Comparison of ENCODE assay signal across 9 mouse cellular contexts in the genomic region with DNA sequence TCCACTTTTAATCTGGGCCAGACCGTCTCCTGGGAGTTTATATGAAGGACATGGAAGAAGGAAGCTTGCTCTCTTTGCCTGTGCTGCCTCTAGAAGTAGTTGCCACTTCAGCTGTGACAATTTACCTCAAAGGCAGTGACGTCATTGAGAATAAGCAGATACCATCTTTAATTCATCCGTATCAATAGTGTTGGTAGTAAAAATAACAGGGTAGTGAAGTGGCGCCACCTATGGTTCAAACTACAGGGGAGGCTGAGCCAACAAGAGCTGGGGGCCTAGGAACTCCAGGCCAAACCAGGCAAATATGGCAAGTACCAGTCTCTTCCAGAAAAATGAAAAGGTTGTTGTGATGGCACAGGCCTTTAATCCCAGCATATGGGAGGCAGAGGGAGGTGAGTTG. TPM values are rescaled to one million over a fixed set of nuclear protein-coding genes. Genes with fewer than 3 reads are reported as not detected.
DNase-seq lines count a peak whose midpoint lies in the region; ATAC-seq and TF ChIP-seq lines count a peak whose summit lies in the region.
"Had no signal": no experiment of that assay in that cellular context is flagged by ENCODE, and none has a peak within 500 bp of the region (broad histone marks: within the 10 kb centered on the region; RNA-seq: fewer than 3 reads in every experiment).

No protein-coding gene starts in this region.

- H3K27ac ChIP-seq in forebrain, postnatal 0 days (ENCODE audit: low read depth, low read length), result no peak overlapping the region
- H3K27ac ChIP-seq in forebrain, embryonic 13.5 days, result no peak overlapping the region
- H3K27ac ChIP-seq in thymus, adult 2 months (ENCODE audit: control insufficient read depth, insufficient read depth, low read length), result no peak overlapping the region
- H3K27ac ChIP-seq: heart, embryonic 15.5 days had no signal

- no peak overlapping the region for H3K4me2 ChIP-seq in forebrain, postnatal 0 days (ENCODE audit: low read depth)
- no peak overlapping the region for H3K4me2 ChIP-seq in forebrain, embryonic 13.5 days
- H3K4me2 ChIP-seq: heart, embryonic 15.5 days had no signal

- no peaks in the 10 kb centered on the region for H3K36me3 ChIP-seq in forebrain, postnatal 0 days (ENCODE audit: insufficient read depth)
- no peaks in the 10 kb centered on the region for H3K36me3 ChIP-seq in forebrain, embryonic 13.5 days (ENCODE audit: poor library complexity, severe bottlenecking)
- H3K36me3 ChIP-seq in thymus, adult 2 months (ENCODE audit: control insufficient read depth, insufficient read depth, low read length), result no peaks in the 10 kb centered on the region
- H3K36me3 ChIP-seq: heart, embryonic 15.5 days had no signal

- H3K4me3 ChIP-seq in forebrain, postnatal 0 days (ENCODE audit: low read depth, low read length), result no peak overlapping the region
- H3K4me3 ChIP-seq in forebrain, embryonic 13.5 days, result no peak overlapping the region
- no peak overlapping the region for H3K4me3 ChIP-seq in thymus, adult 2 months (ENCODE audit: control insufficient read depth, insufficient read depth, low read length)
- H3K4me3 ChIP-seq: heart, embryonic 15.5 days had no signal

- no peaks in the 10 kb centered on the region for H3K27me3 ChIP-seq in forebrain, postnatal 0 days (ENCODE audit: insufficient read depth, low read length)
- no peaks in the 10 kb centered on the region for H3K27me3 ChIP-seq in forebrain, embryonic 13.5 days
- H3K27me3 ChIP-seq in thymus, adult 2 months (ENCODE audit: control insufficient read depth, insufficient read depth, low read length), result no peaks in the 10 kb centered on the region
- H3K27me3 ChIP-seq: heart, embryonic 15.5 days had no signal

- H3K9ac ChIP-seq in forebrain, postnatal 0 days, result no peak overlapping the region
- no peak overlapping the region for H3K9ac ChIP-seq in forebrain, embryonic 13.5 days
- H3K9ac ChIP-seq: heart, embryonic 15.5 days had no signal

- no peaks in the 10 kb centered on the region for H3K9me3 ChIP-seq in forebrain, postnatal 0 days (ENCODE audit: low read length)
- H3K9me3 ChIP-seq in forebrain, embryonic 13.5 days (replicated peaks), result no peaks in the 10 kb centered on the region
- H3K9me3 ChIP-seq: heart, embryonic 15.5 days had no signal

- DNase-seq in forebrain, postnatal 0 days, result no peak
- DNase-seq in thymus, adult 2 months, result peak; percentile 34
- no peak for DNase-seq in thymus, adult 18-20 months
- peak; percentile 40 for DNase-seq in kidney, postnatal 14 days
- DNase-seq in thymus, postnatal 14 days, result peak; percentile 55
- DNase-seq in ovary, postnatal 36 days (ENCODE audit: low spot score), result no peak
- DNase-seq in frontal cortex, postnatal 14 days (ENCODE audit: low spot score in 2 of 2), result no peak

- peak; percentile 44; the same call in 1 of the 2 replicates for TF ChIP-seq CTCF in forebrain, postnatal 0 days (IDR thresholded peaks at IDR 0.05; ENCODE audit: low read depth)
- TF ChIP-seq CTCF in thymus, adult 2 months (IDR thresholded peaks at IDR 0.05; ENCODE audit: borderline replicate concordance, control insufficient read depth, extremely low read depth, insufficient read depth, low read length, poor library complexity), result no peak

- no peaks in the 10 kb centered on the region for H3K4me1 ChIP-seq in forebrain, postnatal 0 days (ENCODE audit: insufficient read depth)
- no peaks in the 10 kb centered on the region for H3K4me1 ChIP-seq in forebrain, embryonic 13.5 days
- H3K4me1 ChIP-seq in thymus, adult 2 months (replicated peaks; ENCODE audit: control insufficient read depth, insufficient read depth, low read length), result 0 out of 2 replicates have a peak, but pooled peaks cover 2% of the 10 kb centered on the region
- H3K4me1 ChIP-seq: heart, embryonic 15.5 days had no signal

- ATAC-seq in forebrain, postnatal 0 days, result no peak
- no peak for ATAC-seq in forebrain, embryonic 13.5 days

- WGBS in forebrain, postnatal 0 days, result 45% methylated on average over 4 of the region's 4 CpGs
- 34% methylated on average over 4 of the region's 4 CpGs for WGBS in forebrain, embryonic 13.5 days
- 30% methylated on average over 4 of the region's 4 CpGs for WGBS in thymus, adult 2 months

- TF ChIP-seq POLR2A in thymus, adult 2 months (IDR thresholded peaks at IDR 0.05; ENCODE audit: control insufficient read depth, extremely low read depth, insufficient read depth, low read length, poor library complexity), result no peak

RNA-seq across cellular contexts. Expression of gene Gpkow, which starts 4.1 kb away (rescaled TPM):
- 15.9 and 21.0 TPM in 2 replicates for total RNA-seq in forebrain, postnatal 0 days (2014; rRNA removed)
- polyA plus RNA-seq in forebrain, postnatal 0 days (2015; fragmentation: Nextera tagmentation; extraction: Ambion mirVana), result 36.4 and 41.2 TPM in 2 replicates
- polyA plus RNA-seq in forebrain, embryonic 13.5 days (2015; fragmentation: Nextera tagmentation; extraction: Ambion mirVana), result 44.1 and 47.7 TPM in 2 replicates
- 12.2 and 12.8 TPM in 2 replicates for polyA plus RNA-seq in thymus, adult 2 months (2012; rRNA removed)

RNA-seq across cellular contexts. Expression of gene Magix, which starts 11.8 kb away (rescaled TPM):
- 0.15 TPM in 1 of 2 replicates, not detected in the other for total RNA-seq in forebrain, postnatal 0 days (2014; rRNA removed)
- 0.21 and 0.22 TPM in 2 replicates for polyA plus RNA-seq in forebrain, postnatal 0 days (2015; fragmentation: Nextera tagmentation; extraction: Ambion mirVana)
- 0.06 and 0.09 TPM in 2 replicates for polyA plus RNA-seq in forebrain, embryonic 13.5 days (2015; fragmentation: Nextera tagmentation; extraction: Ambion mirVana)
- 0.82 and 3.0 TPM in 2 replicates for polyA plus RNA-seq in thymus, adult 2 months (2012; rRNA removed)

RNA-seq across cellular contexts. Expression of gene Wdr45, which starts 21.3 kb away (rescaled TPM):
- total RNA-seq in forebrain, postnatal 0 days (2014; rRNA removed), result 29.0 and 32.2 TPM in 2 replicates
- polyA plus RNA-seq in forebrain, postnatal 0 days (2015; fragmentation: Nextera tagmentation; extraction: Ambion mirVana), result 30.8 and 31.5 TPM in 2 replicates
- polyA plus RNA-seq in forebrain, embryonic 13.5 days (2015; fragmentation: Nextera tagmentation; extraction: Ambion mirVana), result 29.0 and 33.6 TPM in 2 replicates
- 86.6 and 105 TPM in 2 replicates for polyA plus RNA-seq in thymus, adult 2 months (2012; rRNA removed)

RNA-seq across cellular contexts. Expression of gene Plp2, which starts 21.7 kb away (rescaled TPM):
- total RNA-seq in forebrain, postnatal 0 days (2014; rRNA removed), result 15.7 and 24.3 TPM in 2 replicates
- 37.3 and 38.3 TPM in 2 replicates for polyA plus RNA-seq in forebrain, postnatal 0 days (2015; fragmentation: Nextera tagmentation; extraction: Ambion mirVana)
- 45.7 and 50.5 TPM in 2 replicates for polyA plus RNA-seq in forebrain, embryonic 13.5 days (2015; fragmentation: Nextera tagmentation; extraction: Ambion mirVana)
- 144 and 149 TPM in 2 replicates for polyA plus RNA-seq in thymus, adult 2 months (2012; rRNA removed)

RNA-seq across cellular contexts. Expression of gene Gm45208, which starts 29.2 kb away (rescaled TPM):
- 0.76 and 1.2 TPM in 2 replicates for total RNA-seq in forebrain, postnatal 0 days (2014; rRNA removed)
- 0.91 TPM in 1 of 2 replicates, not detected in the other for polyA plus RNA-seq in forebrain, postnatal 0 days (2015; fragmentation: Nextera tagmentation; extraction: Ambion mirVana)
- 0.53 and 0.67 TPM in 2 replicates for polyA plus RNA-seq in forebrain, embryonic 13.5 days (2015; fragmentation: Nextera tagmentation; extraction: Ambion mirVana)
- polyA plus RNA-seq in thymus, adult 2 months (2012; rRNA removed), result 1.8 and 1.9 TPM in 2 replicates
- polyA plus RNA-seq: heart, embryonic 15.5 days had no signal

Comparison
In these comparisons a context has a peak if more than half of its experiments do, and no peak if none do; other contexts are left out.
1. DNase-seq: peak in thymus, adult 2 months (single experiment), kidney, postnatal 14 days (single experiment) and thymus, postnatal 14 days (single experiment); none in forebrain, postnatal 0 days (single experiment), thymus, adult 18-20 months (0 of 2), ovary, postnatal 36 days (single experiment) and frontal cortex, postnatal 14 days (0 of 2).